Comparison of ENCODE assay signal across 20 mouse cellular contexts in genomic region chr4:106313070-106313469, GRCm38 (mm10). TPM values are rescaled to one million over a fixed set of nuclear protein-coding genes. Genes with fewer than 3 reads are reported as not detected.
DNase-seq lines count a peak whose midpoint lies in the region; ATAC-seq and TF ChIP-seq lines count a peak whose summit lies in the region.
"Had no signal": no experiment of that assay in that cellular context is flagged by ENCODE, and none has a peak within 500 bp of the region (broad histone marks: within the 10 kb centered on the region; RNA-seq: fewer than 3 reads in every experiment).

No protein-coding gene starts in this region.

- no peaks in the 10 kb centered on the region for H3K27me3 ChIP-seq in midbrain, embryonic 11.5 days (ENCODE audit: control insufficient read depth, insufficient read depth, low read length)
- H3K27me3 ChIP-seq in midbrain, embryonic 15.5 days (replicated peaks) = no peaks in the 10 kb centered on the region
- H3K27me3 ChIP-seq in splenic B cell, adult 2 months (ENCODE audit: control insufficient read depth, insufficient read depth, low read length, poor library complexity, severe bottlenecking) = no peaks in the 10 kb centered on the region
- no peaks in the 10 kb centered on the region for H3K27me3 ChIP-seq in intestine, embryonic 15.5 days (replicated peaks)
- H3K27me3 ChIP-seq in lung, postnatal 0 days (replicated peaks; ENCODE audit: insufficient read depth, low read length) = no peaks in the 10 kb centered on the region
- H3K27me3 ChIP-seq: embryonic facial prominence, embryonic 15.5 days; heart, embryonic 12.5 days; hindbrain, embryonic 12.5 days had no signal

- WGBS in midbrain, embryonic 11.5 days = 86% methylated on average over 8 of the region's 8 CpGs
- WGBS in midbrain, embryonic 15.5 days = 83% methylated on average over 8 of the region's 8 CpGs
- 80% methylated on average over 8 of the region's 8 CpGs for WGBS in intestine, embryonic 15.5 days
- 78% methylated on average over 8 of the region's 8 CpGs for WGBS in lung, postnatal 0 days

- DNase-seq in midbrain, embryonic 11.5 days (ENCODE audit: low spot score, missing footprints) = peak; percentile 56
- peak; percentile 14 for DNase-seq in ZHBTc4 (ENCODE audit: low read depth, low spot score)
- DNase-seq in splenic B cell, adult 2 months (ENCODE audit: low read depth, low spot score) = peak; percentile 34
- no peak for DNase-seq in yolk sac, embryonic 10.5 days (ENCODE audit: low spot score)
- no peak for DNase-seq in lung, postnatal 0 days (ENCODE audit: low spot score)
- DNase-seq: cerebellum, adult 11 months; cerebellum, adult 9-11 months; gastrocnemius, postnatal 10 days; heart, postnatal 10 days; kidney, adult 8-10 months; kidney, postnatal 10 days; layer of hippocampus, postnatal 36 days had no signal

- no peak overlapping the region for H3K9ac ChIP-seq in midbrain, embryonic 11.5 days (ENCODE audit: low read length)
- no peak overlapping the region for H3K9ac ChIP-seq in midbrain, embryonic 15.5 days
- no peak overlapping the region for H3K9ac ChIP-seq in intestine, embryonic 15.5 days
- no peak overlapping the region for H3K9ac ChIP-seq in lung, postnatal 0 days (replicated peaks; ENCODE audit: low read depth)
- H3K9ac ChIP-seq: embryonic facial prominence, embryonic 15.5 days; heart, embryonic 12.5 days; hindbrain, embryonic 12.5 days; liver, embryonic 14.5 days had no signal

- ATAC-seq in midbrain, embryonic 11.5 days (ENCODE audit: low FRiP score) = no peak
- no peak for ATAC-seq in midbrain, embryonic 15.5 days (replicated peaks)
- ATAC-seq in intestine, embryonic 15.5 days = no peak
- ATAC-seq in lung, postnatal 0 days = no peak
- ATAC-seq: forebrain, embryonic 16.5 days had no signal

- H3K36me3 ChIP-seq in midbrain, embryonic 11.5 days (ENCODE audit: control insufficient read depth, insufficient read depth, low read length) = no peaks in the 10 kb centered on the region
- no peaks in the 10 kb centered on the region for H3K36me3 ChIP-seq in midbrain, embryonic 15.5 days (replicated peaks)
- H3K36me3 ChIP-seq in splenic B cell, adult 2 months (ENCODE audit: control insufficient read depth, insufficient read depth, low read length, poor library complexity, severe bottlenecking) = no peaks in the 10 kb centered on the region
- no peaks in the 10 kb centered on the region for H3K36me3 ChIP-seq in intestine, embryonic 15.5 days
- no peaks in the 10 kb centered on the region for H3K36me3 ChIP-seq in lung, postnatal 0 days (ENCODE audit: insufficient read depth, low read length)
- H3K36me3 ChIP-seq: embryonic facial prominence, embryonic 15.5 days; heart, embryonic 12.5 days; hindbrain, embryonic 12.5 days had no signal

- H3K27ac ChIP-seq in midbrain, embryonic 11.5 days (ENCODE audit: low read depth, low read length) = no peak overlapping the region
- no peak overlapping the region for H3K27ac ChIP-seq in midbrain, embryonic 15.5 days
- H3K27ac ChIP-seq in intestine, embryonic 15.5 days = no peak overlapping the region
- no peak overlapping the region for H3K27ac ChIP-seq in lung, postnatal 0 days (ENCODE audit: low read length)
- H3K27ac ChIP-seq: embryonic facial prominence, embryonic 15.5 days; hindbrain, embryonic 12.5 days; liver, embryonic 14.5 days; macrophage had no signal

- no peak for TF ChIP-seq EP300 in lung, postnatal 0 days (IDR thresholded peaks at IDR 0.05)

- TF ChIP-seq CTCF in lung, postnatal 0 days (IDR thresholded peaks at IDR 0.05) = no peak

- no peak overlapping the region for H3K4me3 ChIP-seq in midbrain, embryonic 11.5 days (ENCODE audit: low read depth, low read length)
- H3K4me3 ChIP-seq in midbrain, embryonic 15.5 days = no peak overlapping the region
- no peak overlapping the region for H3K4me3 ChIP-seq in intestine, embryonic 15.5 days (replicated peaks)
- H3K4me3 ChIP-seq in lung, postnatal 0 days (ENCODE audit: low read depth, low read length) = no peak overlapping the region
- H3K4me3 ChIP-seq: embryonic facial prominence, embryonic 15.5 days; heart, embryonic 12.5 days; hindbrain, embryonic 12.5 days had no signal

- H3K4me1 ChIP-seq in midbrain, embryonic 11.5 days (ENCODE audit: control insufficient read depth, insufficient read depth, low read length) = peaks cover 9% of the 10 kb centered on the region
- H3K4me1 ChIP-seq in midbrain, embryonic 15.5 days = peaks cover 17% of the 10 kb centered on the region
- peaks cover 8% of the 10 kb centered on the region; the same call in 1 of the 2 replicates for H3K4me1 ChIP-seq in intestine, embryonic 15.5 days (replicated peaks)
- H3K4me1 ChIP-seq in lung, postnatal 0 days (ENCODE audit: insufficient read depth, low read depth, low read length) = peaks cover 9% of the 10 kb centered on the region; the same call in 1 of the 2 replicates

- no peak overlapping the region for H3K4me2 ChIP-seq in midbrain, embryonic 11.5 days
- H3K4me2 ChIP-seq in midbrain, embryonic 15.5 days = no peak overlapping the region
- no peak overlapping the region for H3K4me2 ChIP-seq in intestine, embryonic 15.5 days (replicated peaks)
- H3K4me2 ChIP-seq in lung, postnatal 0 days (replicated peaks; ENCODE audit: low read depth, low read length) = no peak overlapping the region
- H3K4me2 ChIP-seq: embryonic facial prominence, embryonic 15.5 days; heart, embryonic 12.5 days; hindbrain, embryonic 12.5 days had no signal

- no peaks in the 10 kb centered on the region for H3K9me3 ChIP-seq in midbrain, embryonic 11.5 days (ENCODE audit: control insufficient read depth, low read length)
- H3K9me3 ChIP-seq in midbrain, embryonic 15.5 days = no peaks in the 10 kb centered on the region
- H3K9me3 ChIP-seq in intestine, embryonic 15.5 days = no peaks in the 10 kb centered on the region
- H3K9me3 ChIP-seq in lung, postnatal 0 days (ENCODE audit: low read length) = no peaks in the 10 kb centered on the region
- H3K9me3 ChIP-seq: embryonic facial prominence, embryonic 15.5 days; heart, embryonic 12.5 days; hindbrain, embryonic 12.5 days had no signal

RNA-seq across cellular contexts. Expression of gene Usp24, which starts 2.9 kb away (rescaled TPM):
- polyA plus RNA-seq in midbrain, embryonic 11.5 days (2014; fragmentation: Nextera tagmentation; extraction: Ambion mirVana) = 9.9 and 10.0 TPM in 2 replicates
- polyA plus RNA-seq in midbrain, embryonic 15.5 days (2015; fragmentation: Nextera tagmentation; extraction: Ambion mirVana) = 9.2 and 9.7 TPM in 2 replicates
- polyA plus RNA-seq in intestine, embryonic 15.5 days (2015; fragmentation: Nextera tagmentation; extraction: Ambion mirVana) = 7.1 and 7.5 TPM in 2 replicates
- 6.3 and 7.0 TPM in 2 replicates for polyA plus RNA-seq in lung, postnatal 0 days (2015; fragmentation: Nextera tagmentation; extraction: Ambion mirVana)

Comparison
In these comparisons a context has a peak if more than half of its experiments do, and no peak if none do; other contexts are left out.
1. DNase-seq: peak in midbrain, embryonic 11.5 days (single experiment), ZHBTc4 (single experiment) and splenic B cell, adult 2 months (single experiment); none in yolk sac, embryonic 10.5 days (single experiment) and lung, postnatal 0 days (single experiment).